Mouse (Mus musculus) T-helper 1 cell (primary cell): ENCODE measurements around the gene Cramp1l.

Experiments
- in situ Hi-C: fragments of 300-600 bp; cut with MboI, MseI; formaldehyde crosslinking; loops from one replicate; pipeline ENCODE4 v1.15.1; 2025; ENCODE audit warnings: high pct_unique_total_duplicates

The Cramp1l gene

GRCm38 (mm10) chr17:25015655-25016291, at the start of gene Cramp1l, which contains the start of gene Ift140:
Gene Cramp1l (minus strand): TSS chr17:25015788.
Gene Ift140 (plus strand): TSS chr17:25016085.
- in situ Hi-C loops = loop anchor here (10.0 kb wide), 1 partner anchor 819 kb away; the partner anchor contains the start of genes Rhbdl1 and Stub1

GRCm38 (mm10) chr17:25065189-25065588, 49.6 kb upstream of the Cramp1l start:
- in situ Hi-C loops = no loop called here

- in situ Hi-C loops = no loop called here
Measured at GRCm38 (mm10) chr17:25064351-25064750, 48.8 kb upstream of the Cramp1l start.

GRCm38 (mm10) chr17:25063872-25064271, 48.3 kb upstream of the Cramp1l start:
- in situ Hi-C loops = no loop called here

- in situ Hi-C loops = no loop called here
Measured at GRCm38 (mm10) chr17:25063261-25063660, 47.7 kb upstream of the Cramp1l start.

- in situ Hi-C loops = no loop called here
Measured at GRCm38 (mm10) chr17:25057041-25057440, 41.5 kb upstream of the Cramp1l start.

- in situ Hi-C loops = no loop called here
Measured at GRCm38 (mm10) chr17:25053274-25053673, 37.7 kb upstream of the Cramp1l start.

GRCm38 (mm10) chr17:25047143-25047542, 31.6 kb upstream of the Cramp1l start:
- in situ Hi-C loops = no loop called here

- in situ Hi-C loops = no loop called here
Measured at GRCm38 (mm10) chr17:25045281-25045680, 29.7 kb upstream of the Cramp1l start.

- in situ Hi-C loops = no loop called here
Measured at GRCm38 (mm10) chr17:25044879-25045278, 29.3 kb upstream of the Cramp1l start.

- in situ Hi-C loops = no loop called here
Measured at GRCm38 (mm10) chr17:25036183-25036582, 20.6 kb upstream of the Cramp1l start.

GRCm38 (mm10) chr17:25016292-25017132, 924 bp upstream of the Cramp1l start:
- in situ Hi-C loops = loop anchor here (10.0 kb wide), 1 partner anchor 818 kb away; the partner anchor contains the start of genes Rhbdl1 and Stub1

- in situ Hi-C loops = loop anchor here (10.0 kb wide), 1 partner anchor 820 kb away; the partner anchor contains the start of genes Rhbdl1 and Stub1
Measured at GRCm38 (mm10) chr17:25014841-25015570, 582 bp downstream of the Cramp1l start.

- in situ Hi-C loops = loop anchor here (10.0 kb wide), 1 partner anchor 821 kb away; the partner anchor contains the start of genes Rhbdl1 and Stub1
Measured at GRCm38 (mm10) chr17:25013606-25014501, 1.7 kb downstream of the Cramp1l start.

- in situ Hi-C loops = no loop called here
Measured at GRCm38 (mm10) chr17:25007480-25007879, 8.1 kb downstream of the Cramp1l start.

- in situ Hi-C loops = no loop called here
Measured at GRCm38 (mm10) chr17:25005102-25005501, 10.5 kb downstream of the Cramp1l start.

GRCm38 (mm10) chr17:24994721-24995120, 20.9 kb downstream of the Cramp1l start:
- in situ Hi-C loops = no loop called here

GRCm38 (mm10) chr17:24987221-24987620, 28.4 kb downstream of the Cramp1l start:
- in situ Hi-C loops = no loop called here

- in situ Hi-C loops = no loop called here
Measured at GRCm38 (mm10) chr17:24960852-24961715, 54.5 kb downstream of the Cramp1l start.
